Mouse (Mus musculus): ENCODE measurements around the gene Scgb2b19. TPM values are rescaled to one million over a fixed set of nuclear protein-coding genes. Genes with fewer than 3 reads are reported as not detected.
"Not testable (repeated sequence)": the region's sequence is repeated elsewhere in the genome, so short reads cannot be mapped to it uniquely, and the experiment has no call there.

Gene Scgb2b19
- not detected in 2 replicates for polyA plus RNA-seq (2015; fragmentation: Nextera tagmentation; extraction: Ambion mirVana)

- ATAC-seq; H3K4me1 ChIP-seq (ENCODE audit: control insufficient read depth, insufficient read depth, low read length); H3K4me2 ChIP-seq (ENCODE audit: low read length); H3K9ac ChIP-seq (ENCODE audit: low read depth, low read length); H3K27me3 ChIP-seq (ENCODE audit: control insufficient read depth, insufficient read depth, low read depth, low read length); H3K27ac ChIP-seq (ENCODE audit: low read length); H3K36me3 ChIP-seq (ENCODE audit: control insufficient read depth, insufficient read depth, low read length); H3K4me3 ChIP-seq (ENCODE audit: low read depth, low read length); H3K9me3 ChIP-seq (replicated peaks; ENCODE audit: control insufficient read depth, low read length, poor library complexity, severe bottlenecking): not testable (repeated sequence)
Measured at GRCm38 (mm10) chr7:33280238-33280637, at the start of gene Scgb2b19. Gene Scgb2b19, minus strand, starts transcription at chr7:33280338.

GRCm38 (mm10) chr7:33286991-33287390, 6.9 kb upstream of the Scgb2b19 start, which contains the start of gene Scgb1b19:
Gene Scgb1b19, plus strand, starts transcription at chr7:33287291.
- H3K9ac ChIP-seq (ENCODE audit: low read depth, low read length) = not testable (repeated sequence)
- WGBS = 78% methylated on average over 2 of the region's 3 CpGs

More at GRCm38 (mm10) chr7:33286991-33287390, 6.9 kb upstream of the Scgb2b19 start, which contains the start of gene Scgb1b19:
- not testable (repeated sequence) for H3K4me3 ChIP-seq (ENCODE audit: low read depth, low read length); H3K36me3 ChIP-seq (ENCODE audit: control insufficient read depth, insufficient read depth, low read length); H3K4me2 ChIP-seq (ENCODE audit: low read length); H3K4me1 ChIP-seq (ENCODE audit: control insufficient read depth, insufficient read depth, low read length); H3K27me3 ChIP-seq (ENCODE audit: control insufficient read depth, insufficient read depth, low read depth, low read length); H3K27ac ChIP-seq (ENCODE audit: low read length); ATAC-seq; H3K9me3 ChIP-seq (replicated peaks; ENCODE audit: control insufficient read depth, low read length, poor library complexity, severe bottlenecking)

Other genes starting within 250 kb of the Scgb2b19 start
- not detected in 2 replicates for gene Scgb2b17, start 223.8 kb downstream of the Scgb2b19 start, polyA plus RNA-seq (2015; fragmentation: Nextera tagmentation; extraction: Ambion mirVana)
- gene Scgb1b17, start 216.9 kb downstream of the Scgb2b19 start, polyA plus RNA-seq (2015; fragmentation: Nextera tagmentation; extraction: Ambion mirVana) = not detected in 2 replicates
- gene Scgb2b18, start 106.5 kb downstream of the Scgb2b19 start, polyA plus RNA-seq (2015; fragmentation: Nextera tagmentation; extraction: Ambion mirVana) = not detected in 2 replicates
- gene Scgb1b18, start 94.8 kb downstream of the Scgb2b19 start, polyA plus RNA-seq (2015; fragmentation: Nextera tagmentation; extraction: Ambion mirVana) = not detected in 2 replicates
- gene Scgb1b19, start 7.0 kb upstream of the Scgb2b19 start, polyA plus RNA-seq (2015; fragmentation: Nextera tagmentation; extraction: Ambion mirVana) = not detected in 2 replicates
- not detected in 2 replicates for gene Scgb2b20, start 86.0 kb upstream of the Scgb2b19 start, polyA plus RNA-seq (2015; fragmentation: Nextera tagmentation; extraction: Ambion mirVana)
- gene Scgb1b20, start 92.9 kb upstream of the Scgb2b19 start, polyA plus RNA-seq (2015; fragmentation: Nextera tagmentation; extraction: Ambion mirVana) = not detected in 2 replicates
- not detected in 2 replicates for gene Scgb2b21, start 240.1 kb upstream of the Scgb2b19 start, polyA plus RNA-seq (2015; fragmentation: Nextera tagmentation; extraction: Ambion mirVana)

Data from midbrain, embryonic 16.5 days (tissue).